Mouse (Mus musculus): ENCODE measurements around the gene Opn1sw. TPM values are rescaled to one million over a fixed set of nuclear protein-coding genes. Genes with fewer than 3 reads are reported as not detected.

Gene Opn1sw
- polyA plus RNA-seq, 1 experiment: 0.24 TPM

- WGBS: 54% methylated on average over 2 of the region's 2 CpGs
- H3K27me3 ChIP-seq (ENCODE audit: control insufficient read depth, insufficient read depth, low read length): no peaks in the 10 kb centered on the region
- TF ChIP-seq CTCF (IDR thresholded peaks at IDR 0.05; ENCODE audit: extremely low read depth, insufficient read length, insufficient replicate concordance, low read depth, low read length): no peak
- TF ChIP-seq POLR2A (IDR thresholded peaks at IDR 0.05; ENCODE audit: low read depth, low read length): no peak
- H3K4me1 ChIP-seq (ENCODE audit: control insufficient read depth, insufficient read depth, insufficient read length, low read length): no peaks in the 10 kb centered on the region
- H3K27ac ChIP-seq (ENCODE audit: insufficient read depth, low read depth, low read length): no peak overlapping the region
- peaks cover under 1% of the 10 kb centered on the region for H3K36me3 ChIP-seq (ENCODE audit: control insufficient read depth, insufficient read depth, low read length)
- no peak overlapping the region for H3K4me3 ChIP-seq (ENCODE audit: low read depth, low read length)
Measured at GRCm38 (mm10) chr6:29382442-29382841, 5.8 kb downstream of the Opn1sw start.

- Histone ChIP-seq H3K36me3 (ENCODE audit: control insufficient read depth, insufficient read depth, low read length) (peaks cover 21% of the 10 kb centered on the region), H3K4me1 (ENCODE audit: control insufficient read depth, insufficient read depth, insufficient read length, low read length) (no peaks in the 10 kb centered on the region), H3K27ac (ENCODE audit: insufficient read depth, low read depth, low read length) (no peak overlapping the region), H3K4me3 (ENCODE audit: low read depth, low read length) (no peak overlapping the region), H3K27me3 (ENCODE audit: control insufficient read depth, insufficient read depth, low read length) (no peaks in the 10 kb centered on the region)
- 93% methylated on average over 6 of the region's 6 CpGs for WGBS
- no peak for TF ChIP-seq POLR2A (IDR thresholded peaks at IDR 0.05; ENCODE audit: low read depth, low read length)
- no peak for TF ChIP-seq CTCF (IDR thresholded peaks at IDR 0.05; ENCODE audit: extremely low read depth, insufficient read length, insufficient replicate concordance, low read depth, low read length)
Measured at GRCm38 (mm10) chr6:29379954-29380353, 8.3 kb downstream of the Opn1sw start.

DNA sequence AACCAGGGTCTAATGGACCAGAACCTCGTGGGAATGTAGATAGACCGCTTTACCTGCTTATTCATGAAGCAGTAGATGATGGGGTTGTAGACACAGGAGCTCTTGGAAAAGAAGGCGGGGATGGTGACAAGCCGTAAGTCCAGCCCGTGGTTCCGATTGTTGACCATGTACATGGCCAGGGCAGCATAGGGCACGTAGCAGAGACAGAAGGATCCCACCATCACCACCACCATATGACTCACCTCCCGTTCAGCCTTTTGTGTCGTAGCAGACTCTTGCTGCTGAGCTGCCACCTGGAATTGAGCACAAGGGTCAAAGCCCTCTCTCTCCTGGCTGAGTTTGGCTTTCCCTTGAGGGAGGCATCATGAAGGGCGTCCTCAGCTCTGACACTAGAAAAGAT, 9.6 kb downstream of the Opn1sw start:
- H3K4me1 ChIP-seq (ENCODE audit: control insufficient read depth, insufficient read depth, insufficient read length, low read length): no peaks in the 10 kb centered on the region
- H3K36me3 ChIP-seq (ENCODE audit: control insufficient read depth, insufficient read depth, low read length): peaks cover 31% of the 10 kb centered on the region
- no peak overlapping the region for H3K27ac ChIP-seq (ENCODE audit: insufficient read depth, low read depth, low read length)
- no peaks in the 10 kb centered on the region for H3K27me3 ChIP-seq (ENCODE audit: control insufficient read depth, insufficient read depth, low read length)
- WGBS: 90% methylated on average over 10 of the region's 10 CpGs
- no peak overlapping the region for H3K4me3 ChIP-seq (ENCODE audit: low read depth, low read length)
- no peak for TF ChIP-seq CTCF (IDR thresholded peaks at IDR 0.05; ENCODE audit: extremely low read depth, insufficient read length, insufficient replicate concordance, low read depth, low read length)
- TF ChIP-seq POLR2A (IDR thresholded peaks at IDR 0.05; ENCODE audit: low read depth, low read length): no peak

- no peak for TF ChIP-seq CTCF (IDR thresholded peaks at IDR 0.05; ENCODE audit: extremely low read depth, insufficient read length, insufficient replicate concordance, low read depth, low read length)
- TF ChIP-seq POLR2A (IDR thresholded peaks at IDR 0.05; ENCODE audit: low read depth, low read length): no peak
- Histone ChIP-seq H3K36me3 (ENCODE audit: control insufficient read depth, insufficient read depth, low read length) (peaks cover 40% of the 10 kb centered on the region), H3K4me1 (ENCODE audit: control insufficient read depth, insufficient read depth, insufficient read length, low read length) (no peaks in the 10 kb centered on the region), H3K27me3 (ENCODE audit: control insufficient read depth, insufficient read depth, low read length) (no peaks in the 10 kb centered on the region), H3K4me3 (ENCODE audit: low read depth, low read length) (no peak overlapping the region), H3K27ac (ENCODE audit: insufficient read depth, low read depth, low read length) (no peak overlapping the region)
- 73% methylated on average over 4 of the region's 4 CpGs for WGBS
Measured at GRCm38 (mm10) chr6:29377386-29377785, 10.9 kb downstream of the Opn1sw start.

- H3K4me3 ChIP-seq (ENCODE audit: low read depth, low read length): no peak overlapping the region
- H3K27ac ChIP-seq (ENCODE audit: insufficient read depth, low read depth, low read length): no peak overlapping the region
- H3K4me1 ChIP-seq (ENCODE audit: control insufficient read depth, insufficient read depth, insufficient read length, low read length): no peaks in the 10 kb centered on the region
- WGBS: 93% methylated on average over 1 of the region's 1 CpGs
- peaks cover 40% of the 10 kb centered on the region for H3K36me3 ChIP-seq (ENCODE audit: control insufficient read depth, insufficient read depth, low read length)
- H3K27me3 ChIP-seq (ENCODE audit: control insufficient read depth, insufficient read depth, low read length): no peaks in the 10 kb centered on the region
- TF ChIP-seq POLR2A (IDR thresholded peaks at IDR 0.05; ENCODE audit: low read depth, low read length): no peak
Measured at GRCm38 (mm10) chr6:29365277-29365676, 23.0 kb downstream of the Opn1sw start.

GRCm38 (mm10) chr6:29363129-29363515, 25.1 kb downstream of the Opn1sw start:
- no peaks in the 10 kb centered on the region for H3K4me1 ChIP-seq (ENCODE audit: control insufficient read depth, insufficient read depth, insufficient read length, low read length)
- H3K36me3 ChIP-seq (ENCODE audit: control insufficient read depth, insufficient read depth, low read length): peaks cover 43% of the 10 kb centered on the region
- no peaks in the 10 kb centered on the region for H3K27me3 ChIP-seq (ENCODE audit: control insufficient read depth, insufficient read depth, low read length)
- no peak overlapping the region for H3K27ac ChIP-seq (ENCODE audit: insufficient read depth, low read depth, low read length)
- no peak for TF ChIP-seq POLR2A (IDR thresholded peaks at IDR 0.05; ENCODE audit: low read depth, low read length)
- no peak for TF ChIP-seq CTCF (IDR thresholded peaks at IDR 0.05; ENCODE audit: extremely low read depth, insufficient read length, insufficient replicate concordance, low read depth, low read length)
- WGBS: 76% methylated on average over 3 of the region's 3 CpGs
- no peak overlapping the region for H3K4me3 ChIP-seq (ENCODE audit: low read depth, low read length)

GRCm38 (mm10) chr6:29362246-29363128, 25.8 kb downstream of the Opn1sw start:
- H3K36me3 ChIP-seq (ENCODE audit: control insufficient read depth, insufficient read depth, low read length): peaks cover 44% of the 10 kb centered on the region

More at GRCm38 (mm10) chr6:29362246-29363128, 25.8 kb downstream of the Opn1sw start:
- no peaks in the 10 kb centered on the region for H3K27me3 ChIP-seq (ENCODE audit: control insufficient read depth, insufficient read depth, low read length)
- WGBS: 58% methylated on average over 7 of the region's 7 CpGs
- H3K4me1 ChIP-seq (ENCODE audit: control insufficient read depth, insufficient read depth, insufficient read length, low read length): no peaks in the 10 kb centered on the region
- no peak for TF ChIP-seq POLR2A (IDR thresholded peaks at IDR 0.05; ENCODE audit: low read depth, low read length)
- no peak for TF ChIP-seq CTCF (IDR thresholded peaks at IDR 0.05; ENCODE audit: extremely low read depth, insufficient read length, insufficient replicate concordance, low read depth, low read length)
- no peak overlapping the region for H3K4me3 ChIP-seq (ENCODE audit: low read depth, low read length)
- no peak overlapping the region for H3K27ac ChIP-seq (ENCODE audit: insufficient read depth, low read depth, low read length)
